Mouse (Mus musculus) lung, postnatal 0 days (tissue): ENCODE data around the gene Ralgapa2. TPM values are rescaled to one million over a fixed set of nuclear protein-coding genes. Genes with fewer than 3 reads are reported as not detected.
"Not testable (repeated sequence)": the region's sequence is repeated elsewhere in the genome, so short reads cannot be mapped to it uniquely, and the experiment has no call there.

Experiments used
- ATAC-seq: fragments of 200-750 bp; cut with Nextera tagmentation; 2 replicates; pipeline ENCODE4 v1.8.0; 2017; ENCODE audit warnings: moderate library complexity
- DNase-seq: peaks from one replicate; pipeline ENCODE4 v3.0.0-alpha.2; 2016; ENCODE audit warnings: low spot score
- H3K27ac ChIP-seq: fragments of 300-500 bp; sonication (generic); 2 replicates; pipeline ENCODE4 v1.5.1; 2014; ENCODE audit warnings: antibody characterized with exemption, mild to moderate bottlenecking, low read length, mixed read lengths
- H3K27me3 ChIP-seq: fragments of 300-500 bp; sonication (generic); replicated peaks from 2 replicates; pipeline ENCODE4 v1.6.1; 2014; ENCODE audit warnings: low read length, mixed read lengths; ENCODE audit not compliant: insufficient read depth
- H3K36me3 ChIP-seq: fragments of 300-500 bp; sonication (generic); 2 replicates; pipeline ENCODE4 v1.6.1; 2014; ENCODE audit warnings: low read length, mixed read lengths; ENCODE audit not compliant: insufficient read depth
- H3K4me1 ChIP-seq: fragments of 300-500 bp; sonication (generic); 2 replicates; pipeline ENCODE4 v1.6.1; 2014; ENCODE audit warnings: antibody characterized with exemption, low read depth, low read length, mixed read lengths; ENCODE audit not compliant: insufficient read depth
- H3K4me2 ChIP-seq: fragments of 300-500 bp; sonication (generic); replicated peaks from 2 replicates; pipeline ENCODE4 v1.6.1; 2014; ENCODE audit warnings: low read depth, mild to moderate bottlenecking, low read length, moderate library complexity, mixed read lengths
- H3K4me3 ChIP-seq: fragments of 300-500 bp; sonication (generic); 2 replicates; pipeline ENCODE4 v1.5.1; 2014; ENCODE audit warnings: low read depth, low read length
- H3K9ac ChIP-seq: fragments of 300-500 bp; sonication (generic); replicated peaks from 2 replicates; pipeline ENCODE4 v1.6.1; 2014; ENCODE audit warnings: low read depth, mild to moderate bottlenecking
- H3K9me3 ChIP-seq: fragments of 300-500 bp; sonication (generic); 2 replicates; pipeline ENCODE4 v1.6.1; 2016; ENCODE audit warnings: low read length, mixed read lengths
- CTCF ChIP-seq: IDR thresholded peaks from 2 replicates; pipeline ENCODE4 v1.5.1; 2016; ENCODE audit warnings: antibody characterized with exemption, mild to moderate bottlenecking
- EP300 ChIP-seq: IDR thresholded peaks from 2 replicates; pipeline ENCODE4 v1.6.1; 2016; ENCODE audit warnings: antibody characterized with exemption, mild to moderate bottlenecking, control low read depth
- WGBS: fragments of 180-500 bp; shearing (Covaris S2); extraction: QIAGEN DNeasy Blood & Tissue Kit; methylation state at CpG from one replicate; pipeline ENCODE4 v1.1.7; 2014; 5-methylcytosine and 5-hydroxymethylcytosine counted together
- polyA plus RNA-seq: library from polyadenylated mRNA; unstranded; fragments of >200 nt; fragmentation: Nextera tagmentation; extraction: Ambion mirVana; gene quantifications from 2 replicates; pipeline ENCODE4 v1.2.1, GENCODE M21; 2015

The Ralgapa2 gene
- polyA plus RNA-seq, 1 experiment from 2014 or later: 9.1 TPM

- no peak for ATAC-seq
- no peaks in the 10 kb centered on the region for H3K9me3 ChIP-seq
- no peak overlapping the region for H3K4me2 ChIP-seq
Observed at GRCm38 (mm10) chr2:146476428-146476972, 35.6 kb downstream of the Ralgapa2 start.

GRCm38 (mm10) chr2:146476001-146476400 lies 36.1 kb downstream of the Ralgapa2 start:
- Histone ChIP-seq H3K9ac (no peak overlapping the region), H3K36me3 (no peaks in the 10 kb centered on the region), H3K4me1 (no peaks in the 10 kb centered on the region), H3K9me3 (no peaks in the 10 kb centered on the region), H3K27me3 (no peaks in the 10 kb centered on the region), H3K4me3 (no peak overlapping the region), H3K4me2 (no peak overlapping the region), H3K27ac (no peak overlapping the region)
- no peak for ATAC-seq
- no peak for TF ChIP-seq EP300
- TF ChIP-seq CTCF: no peak
- DNase-seq: no peak

More at GRCm38 (mm10) chr2:146476428-146476972, 35.6 kb downstream of the Ralgapa2 start:
- H3K4me1 ChIP-seq: no peaks in the 10 kb centered on the region
- no peak overlapping the region for H3K4me3 ChIP-seq
- TF ChIP-seq EP300: no peak
- no peaks in the 10 kb centered on the region for H3K27me3 ChIP-seq
- 78% methylated on average over 6 of the region's 6 CpGs for WGBS
- H3K27ac ChIP-seq: no peak overlapping the region
- no peak overlapping the region for H3K9ac ChIP-seq
- DNase-seq: peak; percentile 12
- H3K36me3 ChIP-seq: no peaks in the 10 kb centered on the region

- Histone ChIP-seq H3K27me3 (no peaks in the 10 kb centered on the region), H3K4me2 (no peak overlapping the region), H3K4me3 (no peak overlapping the region), H3K36me3 (no peaks in the 10 kb centered on the region), H3K9me3 (no peaks in the 10 kb centered on the region), H3K4me1 (no peaks in the 10 kb centered on the region), H3K9ac (no peak overlapping the region), H3K27ac (no peak overlapping the region)
- ATAC-seq: no peak
- WGBS: 40% methylated on average over 5 of the region's 5 CpGs
- no peak for DNase-seq
- no peak for TF ChIP-seq EP300
- TF ChIP-seq CTCF: no peak
Observed at GRCm38 (mm10) chr2:146470947-146471346, 41.2 kb downstream of the Ralgapa2 start.

- peak; percentile 76 for DNase-seq
- ATAC-seq: peak; percentile 58
- no peak overlapping the region for H3K27ac ChIP-seq
Observed at GRCm38 (mm10) chr2:146469707-146470420, 42.3 kb downstream of the Ralgapa2 start.

GRCm38 (mm10) chr2:146468898-146469297 lies 43.2 kb downstream of the Ralgapa2 start:
- Histone ChIP-seq H3K36me3 (no peaks in the 10 kb centered on the region), H3K27me3 (no peaks in the 10 kb centered on the region), H3K4me3 (no peak overlapping the region), H3K9ac (no peak overlapping the region), H3K4me2 (no peak overlapping the region), H3K9me3 (no peaks in the 10 kb centered on the region), H3K4me1 (no peaks in the 10 kb centered on the region), H3K27ac (no peak overlapping the region)
- 79% methylated on average over 2 of the region's 2 CpGs for WGBS
- no peak for DNase-seq
- TF ChIP-seq EP300 (no peak), CTCF (no peak)
- ATAC-seq: no peak

More at GRCm38 (mm10) chr2:146469707-146470420, 42.3 kb downstream of the Ralgapa2 start:
- Histone ChIP-seq H3K9ac (no peak overlapping the region), H3K27me3 (no peaks in the 10 kb centered on the region), H3K9me3 (no peaks in the 10 kb centered on the region), H3K4me3 (no peak overlapping the region), H3K36me3 (no peaks in the 10 kb centered on the region), H3K4me1 (no peaks in the 10 kb centered on the region), H3K4me2 (no peak overlapping the region)
- WGBS: 37% methylated on average over 12 of the region's 12 CpGs
- peak; percentile 93 for TF ChIP-seq CTCF
- TF ChIP-seq EP300: no peak

GRCm38 (mm10) chr2:146468016-146468415 lies 44.1 kb downstream of the Ralgapa2 start:
- H3K4me2 ChIP-seq: no peak overlapping the region
- no peaks in the 10 kb centered on the region for H3K9me3 ChIP-seq
- no peaks in the 10 kb centered on the region for H3K36me3 ChIP-seq
- no peak overlapping the region for H3K27ac ChIP-seq
- no peaks in the 10 kb centered on the region for H3K4me1 ChIP-seq
- TF ChIP-seq CTCF: no peak
- TF ChIP-seq EP300: no peak
- no peak overlapping the region for H3K4me3 ChIP-seq
- H3K9ac ChIP-seq: no peak overlapping the region
- 88% methylated on average over 4 of the region's 4 CpGs for WGBS
- ATAC-seq (no peak), DNase-seq (no peak)
- no peaks in the 10 kb centered on the region for H3K27me3 ChIP-seq

GRCm38 (mm10) chr2:146466811-146467210 lies 45.3 kb downstream of the Ralgapa2 start:
- not testable (repeated sequence) for H3K4me1 ChIP-seq, H3K4me2 ChIP-seq, H3K27me3 ChIP-seq, ATAC-seq, H3K9me3 ChIP-seq, H3K36me3 ChIP-seq, H3K9ac ChIP-seq, DNase-seq, H3K27ac ChIP-seq, H3K4me3 ChIP-seq
- 80% methylated on average over 3 of the region's 3 CpGs for WGBS
